Mouse (Mus musculus): Measurements from ENCODE around the gene Ifitm2.

Ifitm2 gene

GRCm38 (mm10) chr7:140905642-140906081 lies 50.1 kb downstream of the Ifitm2 start:
- DNase-seq (ENCODE audit: low spot score): no peak
